ENCODE assay signal across 12 mouse cellular contexts in the genomic region with DNA sequence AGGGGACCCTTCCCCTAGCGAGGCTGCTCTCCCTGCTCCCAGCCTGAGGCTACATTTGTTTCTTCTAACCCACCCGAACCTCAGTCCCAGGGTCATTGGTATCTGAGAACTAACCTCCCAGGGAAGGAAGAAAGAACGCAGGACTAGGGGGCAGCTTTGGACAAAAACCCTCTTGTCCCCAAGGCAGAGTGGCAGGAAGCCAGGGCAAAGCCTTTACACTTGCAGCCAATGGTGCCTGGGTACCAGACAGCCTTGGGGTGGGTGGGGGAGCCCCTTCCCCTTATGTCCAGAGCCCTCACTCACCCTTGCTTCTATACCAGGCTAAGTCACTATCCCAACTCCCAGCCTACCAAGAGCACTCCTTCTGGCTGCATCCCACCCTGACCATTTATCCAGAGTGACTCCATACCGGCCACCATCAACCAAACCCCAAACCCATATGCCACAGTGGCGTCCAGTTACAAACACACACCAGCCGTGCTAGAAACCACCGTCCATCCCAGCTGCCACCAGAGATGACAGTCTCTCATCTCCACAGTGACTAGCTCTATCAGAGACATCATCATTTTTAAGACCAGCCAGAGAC. TPM values are rescaled to one million over a fixed set of nuclear protein-coding genes. Genes with fewer than 3 reads are reported as not detected.
DNase-seq lines count a peak whose midpoint lies in the region; ATAC-seq lines count a peak whose summit lies in the region.
"Had no signal": no experiment of that assay in that cellular context is flagged by ENCODE, and none has a peak within 500 bp of the region (broad histone marks: within the 10 kb centered on the region; RNA-seq: fewer than 3 reads in every experiment).

No protein-coding gene starts in this region.

- peak overlapping the region; percentile 87 for H3K27ac ChIP-seq in forebrain, embryonic 12.5 days
- no peak overlapping the region for H3K27ac ChIP-seq in midbrain, embryonic 11.5 days (ENCODE audit: low read depth, low read length)
- H3K27ac ChIP-seq: liver, embryonic 15.5 days had no signal

- peaks cover 74% of the 10 kb centered on the region for H3K4me1 ChIP-seq in forebrain, embryonic 12.5 days
- H3K4me1 ChIP-seq in midbrain, embryonic 11.5 days (ENCODE audit: control insufficient read depth, insufficient read depth, low read length): peaks cover 52% of the 10 kb centered on the region

- peak overlapping the region; percentile 76 for H3K4me3 ChIP-seq in forebrain, embryonic 12.5 days (replicated peaks)
- peak overlapping the region; percentile 80 for H3K4me3 ChIP-seq in midbrain, embryonic 11.5 days (ENCODE audit: low read depth, low read length)
- H3K4me3 ChIP-seq: liver, embryonic 15.5 days had no signal

- DNase-seq in cerebellum, adult 11-12 months: peak; percentile 64
- no peak for DNase-seq in cerebellum, adult 8-10 months
- DNase-seq in brain, adult 2 months (ENCODE audit: low read depth, low spot score): peak; percentile 66
- DNase-seq in midbrain, embryonic 11.5 days (ENCODE audit: low spot score, missing footprints): no peak
- no peak for DNase-seq in embryo, embryonic 11 days
- no peak for DNase-seq in gastrocnemius, postnatal 4 days (ENCODE audit: low spot score in 2 of 2)
- DNase-seq in layer of hippocampus, adult 9-11 months: no peak
- DNase-seq: adrenal gland, adult 8-10 months; gastrocnemius, postnatal 14 days had no signal

- H3K4me2 ChIP-seq in forebrain, embryonic 12.5 days: peak overlapping the region; percentile 85
- peak overlapping the region; percentile 92 for H3K4me2 ChIP-seq in midbrain, embryonic 11.5 days
- H3K4me2 ChIP-seq: liver, embryonic 15.5 days had no signal

- peak overlapping the region; percentile 95 for H3K9ac ChIP-seq in forebrain, embryonic 12.5 days
- H3K9ac ChIP-seq in midbrain, embryonic 11.5 days (ENCODE audit: low read length): no peak overlapping the region
- H3K9ac ChIP-seq: liver, embryonic 15.5 days had no signal

- no peaks in the 10 kb centered on the region for H3K9me3 ChIP-seq in forebrain, embryonic 12.5 days
- no peaks in the 10 kb centered on the region for H3K9me3 ChIP-seq in midbrain, embryonic 11.5 days (ENCODE audit: control insufficient read depth, low read length)
- H3K9me3 ChIP-seq: liver, embryonic 15.5 days had no signal

- no peak for ATAC-seq in forebrain, embryonic 12.5 days (ENCODE audit: low FRiP score)
- ATAC-seq in midbrain, embryonic 11.5 days (ENCODE audit: low FRiP score): no peak

- WGBS in forebrain, embryonic 12.5 days: 23% methylated on average over 7 of the region's 7 CpGs
- whole genome bisulfite sequencing in midbrain, embryonic 11.5 days: 33% methylated on average over 7 of the region's 7 CpGs

- peaks cover 22% of the 10 kb centered on the region for H3K27me3 ChIP-seq in forebrain, embryonic 12.5 days
- peaks cover 15% of the 10 kb centered on the region for H3K27me3 ChIP-seq in midbrain, embryonic 11.5 days (ENCODE audit: control insufficient read depth, insufficient read depth, low read length)

- H3K36me3 ChIP-seq in forebrain, embryonic 12.5 days (replicated peaks): no peaks in the 10 kb centered on the region
- no peaks in the 10 kb centered on the region for H3K36me3 ChIP-seq in midbrain, embryonic 11.5 days (ENCODE audit: control insufficient read depth, insufficient read depth, low read length)
- H3K36me3 ChIP-seq: liver, embryonic 15.5 days had no signal

RNA-seq across cellular contexts. Expression of gene Srcin1, which starts 3.0 kb away (rescaled TPM):
- polyA plus RNA-seq in forebrain, embryonic 12.5 days (2016; fragmentation: Nextera tagmentation; extraction: Ambion mirVana): 5.2 and 5.7 TPM in 2 replicates
- 1.7 and 2.2 TPM in 2 replicates for polyA plus RNA-seq in midbrain, embryonic 11.5 days (2014; fragmentation: Nextera tagmentation; extraction: Ambion mirVana)
- 1 to 10 TPM; 1.3 to 1.7 TPM for total RNA-seq in gastrocnemius, postnatal 4 days (2021)
- total RNA-seq: megakaryocyte, adult 5-6 weeks had no signal
- polyA plus RNA-seq: liver, embryonic 15.5 days had no signal

RNA-seq across cellular contexts. Expression of gene Epop, which starts 56.5 kb away (rescaled TPM):
- 10.0 and 11.9 TPM in 2 replicates for polyA plus RNA-seq in forebrain, embryonic 12.5 days (2016; fragmentation: Nextera tagmentation; extraction: Ambion mirVana)
- 7.0 and 12.0 TPM in 2 replicates for polyA plus RNA-seq in midbrain, embryonic 11.5 days (2014; fragmentation: Nextera tagmentation; extraction: Ambion mirVana)
- total RNA-seq in gastrocnemius, postnatal 4 days (2021): under 1 TPM; 0.47 to 0.76 TPM

Comparison
In these comparisons a context has a peak if more than half of its experiments do, and no peak if none do; other contexts are left out.
1. DNase-seq: peak in cerebellum, adult 11-12 months (single experiment) and brain, adult 2 months (single experiment); none in cerebellum, adult 8-10 months (single experiment), midbrain, embryonic 11.5 days (single experiment), embryo, embryonic 11 days (single experiment), gastrocnemius, postnatal 4 days (0 of 2) and layer of hippocampus, adult 9-11 months (single experiment).